Mouse (Mus musculus): ENCODE measurements around the gene Syvn1.

DNA sequence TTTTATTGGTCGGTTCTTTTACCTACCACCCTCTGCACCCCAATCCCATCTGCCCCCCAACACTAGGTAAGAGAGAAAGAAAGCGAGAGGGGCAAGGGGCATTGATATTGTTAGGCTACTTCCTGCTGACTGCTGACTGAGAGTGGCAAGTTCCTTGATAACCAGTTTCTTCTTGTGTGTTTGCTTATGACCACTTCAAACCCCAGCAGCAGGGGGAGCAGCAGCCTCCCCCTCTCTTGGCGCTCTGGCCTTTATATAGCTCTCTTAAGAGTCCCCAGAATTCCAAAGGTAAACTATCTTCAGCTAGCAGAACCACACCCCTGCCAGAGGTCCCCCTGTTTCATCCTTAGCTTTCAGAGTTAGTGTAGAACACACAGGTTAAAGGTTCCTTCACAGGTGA is 26.1 kb upstream of the Syvn1 start:
- no peak for TF ChIP-seq ZC3H11A (IDR thresholded peaks at IDR 0.05; ENCODE audit: low read depth, low read length)
- TF ChIP-seq SMC3 (IDR thresholded peaks at IDR 0.05; ENCODE audit: low read depth, low read length), result peak; percentile 40
- no peak for TF ChIP-seq NELFE (IDR thresholded peaks at IDR 0.05; ENCODE audit: low read depth, low read length)
- no peak; the same call in none of the 2 replicates for TF ChIP-seq RAD21 (IDR thresholded peaks at IDR 0.05; ENCODE audit: low read depth, low read length)
- peak in 1 of 2 experiments; percentile 39; a peak in 2 of 4 replicates for TF ChIP-seq CTCF (conservative IDR thresholded peaks at IDR 0.05 in 1 of 2, IDR thresholded peaks at IDR 0.05 in 1 of 2; ENCODE audit: low read depth in 2 of 2, low read length in 2 of 2)
- TF ChIP-seq HCFC1 (IDR thresholded peaks at IDR 0.05; ENCODE audit: low read depth, low read length), result no peak
